In the genomic region with DNA sequence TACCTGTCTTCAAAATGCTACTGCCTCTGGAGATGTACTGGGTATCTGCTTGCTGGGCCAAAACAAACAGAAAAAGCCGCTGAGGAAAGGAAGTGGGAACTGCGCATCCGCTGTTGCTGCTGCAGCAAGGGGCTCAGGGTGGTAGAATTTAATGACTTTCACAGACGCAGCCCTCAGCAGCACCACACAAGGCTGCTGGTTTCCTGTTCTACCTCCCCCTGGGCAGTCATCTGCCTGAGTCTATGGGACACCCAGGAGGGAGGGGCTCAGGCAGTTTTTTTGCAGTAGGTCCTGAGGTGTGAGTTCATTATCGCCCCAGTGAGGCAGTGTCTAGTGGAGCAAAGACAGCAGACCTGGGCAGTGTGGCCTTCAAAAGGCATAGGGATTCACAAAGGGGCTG, we compare ENCODE assay signal across 14 mouse cellular contexts. TPM values are rescaled to one million over a fixed set of nuclear protein-coding genes. Genes with fewer than 3 reads are reported as not detected.
DNase-seq lines count a peak whose midpoint lies in the region; ATAC-seq and TF ChIP-seq lines count a peak whose summit lies in the region.
"Had no signal": no experiment of that assay in that cellular context is flagged by ENCODE, and none has a peak within 500 bp of the region (broad histone marks: within the 10 kb centered on the region; RNA-seq: fewer than 3 reads in every experiment).

No protein-coding gene starts in this region.

- 35% methylated on average over 5 of the region's 5 CpGs for WGBS in heart, embryonic 16.5 days
- whole genome bisulfite sequencing in midbrain, embryonic 10.5 days = 61% methylated on average over 5 of the region's 5 CpGs

- H3K4me3 ChIP-seq in heart, embryonic 16.5 days (ENCODE audit: low read length) = no peak overlapping the region
- no peak overlapping the region for H3K4me3 ChIP-seq in gastrocnemius, adult 2 months
- H3K4me3 ChIP-seq in midbrain, embryonic 10.5 days = no peak overlapping the region
- H3K4me3 ChIP-seq: forebrain, embryonic 15.5 days had no signal

- H3K9ac ChIP-seq in heart, embryonic 16.5 days (ENCODE audit: low read length) = no peak overlapping the region
- H3K9ac ChIP-seq: forebrain, embryonic 15.5 days had no signal

- TF ChIP-seq CTCF in gastrocnemius, adult 2 months (IDR thresholded peaks at IDR 0.05) = no peak

- intact Hi-C loops in gastrocnemius, adult 2 months (cut with DNase I) = no loop called here

- no peak for DNase-seq in heart, adult 11 months
- DNase-seq in B cell, adult 2 months = peak; percentile 45
- DNase-seq in gastrocnemius, adult 2 months = no peak
- DNase-seq in cerebellum, postnatal 10 days = no peak
- DNase-seq in midbrain, embryonic 10.5 days (ENCODE audit: low spot score) = no peak
- DNase-seq: adrenal gland, postnatal 10 days; cerebellum, adult 9-10 months; heart, postnatal 10 days; layer of hippocampus, adult 9-11 months; right cerebral cortex, adult 18-20 months had no signal

- no peak overlapping the region for H3K4me2 ChIP-seq in heart, embryonic 16.5 days (ENCODE audit: low read depth, low read length)
- H3K4me2 ChIP-seq: forebrain, embryonic 15.5 days had no signal

- ATAC-seq in heart, embryonic 16.5 days (replicated peaks; ENCODE audit: extremely low read depth, insufficient read depth, low FRiP score) = peak; percentile 59
- ATAC-seq in granulocyte monocyte progenitor cell, adult 5-6 weeks (replicated peaks; ENCODE audit: poor library complexity, severe bottlenecking) = peak; percentile 57
- peak; percentile 47 for ATAC-seq in neutrophil, adult 5-6 weeks (ENCODE audit: extremely low read depth, insufficient number of reproducible peaks, low FRiP score, poor library complexity, severe bottlenecking)
- ATAC-seq: forebrain, embryonic 15.5 days had no signal

- H3K27me3 ChIP-seq in heart, embryonic 16.5 days (ENCODE audit: control insufficient read depth, insufficient read depth, low read length) = peaks cover 2% of the 10 kb centered on the region; the same call in 1 of the 2 replicates
- H3K27me3 ChIP-seq in midbrain, embryonic 10.5 days (ENCODE audit: low read depth, poor library complexity, severe bottlenecking) = peaks cover 15% of the 10 kb centered on the region
- H3K27me3 ChIP-seq: forebrain, embryonic 15.5 days had no signal

- H3K4me1 ChIP-seq in heart, embryonic 16.5 days (ENCODE audit: control insufficient read depth, insufficient read depth, low read length) = peaks cover 3% of the 10 kb centered on the region; the same call in 1 of the 2 replicates
- H3K4me1 ChIP-seq in midbrain, embryonic 10.5 days = peaks cover 26% of the 10 kb centered on the region

- 0 out of 2 replicates have a peak overlapping the region, but pooled peaks have one; percentile 30 for H3K27ac ChIP-seq in heart, embryonic 16.5 days (ENCODE audit: low read length)
- H3K27ac ChIP-seq in gastrocnemius, adult 2 months = no peak overlapping the region
- H3K27ac ChIP-seq in midbrain, embryonic 10.5 days (replicated peaks) = no peak overlapping the region
- H3K27ac ChIP-seq: forebrain, embryonic 15.5 days had no signal

- no peaks in the 10 kb centered on the region for H3K36me3 ChIP-seq in heart, embryonic 16.5 days (ENCODE audit: control insufficient read depth, insufficient read depth)
- H3K36me3 ChIP-seq in midbrain, embryonic 10.5 days = no peaks in the 10 kb centered on the region
- H3K36me3 ChIP-seq: forebrain, embryonic 15.5 days had no signal

- H3K9me3 ChIP-seq in heart, embryonic 16.5 days (replicated peaks; ENCODE audit: control insufficient read depth, low read length) = no peaks in the 10 kb centered on the region
- no peaks in the 10 kb centered on the region for H3K9me3 ChIP-seq in midbrain, embryonic 10.5 days (replicated peaks)
- H3K9me3 ChIP-seq: forebrain, embryonic 15.5 days had no signal

RNA-seq across cellular contexts. Expression of a gene that starts 13.5 kb away (rescaled TPM):
- polyA plus RNA-seq in heart, embryonic 16.5 days (2015; fragmentation: Nextera tagmentation; extraction: Ambion mirVana) = 21.2 and 25.6 TPM in 2 replicates
- 48.8 and 59.3 TPM in 2 replicates for total RNA-seq in granulocyte monocyte progenitor cell, adult 5-6 weeks (2014; fragmentation: Nextera tagmentation)
- 20.0 and 26.6 TPM in 2 replicates for total RNA-seq in granulocyte monocyte progenitor cell, adult 5-6 weeks (2017)
- 133 and 164 TPM in 2 replicates for total RNA-seq in neutrophil, adult 5-6 weeks (2017)
- total RNA-seq in gastrocnemius, adult 2 months (2021) = 10 to 100 TPM; 48.5 to 55.6 TPM
- polyA plus RNA-seq in midbrain, embryonic 10.5 days (2016; fragmentation: Nextera tagmentation; extraction: Ambion mirVana) = 43.5 and 54.7 TPM in 2 replicates

RNA-seq across cellular contexts. Expression of a gene that starts 25.9 kb away (rescaled TPM):
- polyA plus RNA-seq in heart, embryonic 16.5 days (2015; fragmentation: Nextera tagmentation; extraction: Ambion mirVana) = 0.60 and 0.81 TPM in 2 replicates
- total RNA-seq in granulocyte monocyte progenitor cell, adult 5-6 weeks (2014; fragmentation: Nextera tagmentation) = 0.30 and 1.0 TPM in 2 replicates
- not detected in 2 replicates for total RNA-seq in granulocyte monocyte progenitor cell, adult 5-6 weeks (2017)
- 0.35 and 0.49 TPM in 2 replicates for total RNA-seq in neutrophil, adult 5-6 weeks (2017)
- total RNA-seq in gastrocnemius, adult 2 months (2021) = under 1 TPM in 1 of 2 experiments, not detected in 1; 0.10 TPM
- polyA plus RNA-seq in midbrain, embryonic 10.5 days (2016; fragmentation: Nextera tagmentation; extraction: Ambion mirVana) = 0.26 and 0.64 TPM in 2 replicates

Comparison
In these comparisons a context has a peak if more than half of its experiments do, and no peak if none do; other contexts are left out.
1. DNase-seq: peak in B cell, adult 2 months (2 of 2); none in heart, adult 11 months (single experiment), gastrocnemius, adult 2 months (single experiment), cerebellum, postnatal 10 days (0 of 2) and midbrain, embryonic 10.5 days (single experiment).
2. Peak in every context shown above with its lines, with median percentiles within 50 percentile points of each other: ATAC-seq.